Mouse (Mus musculus) gastrocnemius, postnatal 25 days (tissue): Measurements from ENCODE around the gene Sec14l2. TPM values are rescaled to one million over a fixed set of nuclear protein-coding genes. Genes with fewer than 3 reads are reported as not detected.

ENCODE experiments used
- DNase-seq: peaks from one replicate; pipeline ENCODE4 v3.0.0; 2022
- total RNA-seq, 2 experiments: library from RNA; stranded (reverse); gene quantifications; 1 replicate in 1 of 2; 2 replicates in 1 of 2; pipeline ENCODE4 v1.2.3; 2021

Sec14l2 gene
- total RNA-seq, 2 experiments from 2014 or later = 0.49 to 0.83 TPM

GRCm38 (mm10) chr11:4098816-4099215 lies 24.4 kb downstream of the Sec14l2 start:
- DNase-seq = no peak

- no peak for DNase-seq
These were observed 25.1 kb downstream of the Sec14l2 start for GRCm38 (mm10) chr11:4098120-4098519.

GRCm38 (mm10) chr11:4097091-4097621 lies 26.1 kb downstream of the Sec14l2 start:
- DNase-seq = no peak

- peak; percentile 98 for DNase-seq
These were observed 26.9 kb downstream of the Sec14l2 start for GRCm38 (mm10) chr11:4096054-4096984.

- peak; percentile 51 for DNase-seq
These were observed 27.8 kb downstream of the Sec14l2 start, which contains the start of gene Mtfp1 for GRCm38 (mm10) chr11:4095171-4096053. TSS of gene Mtfp1 (minus strand) at chr11:4095445.

- DNase-seq = peak; percentile 31
These were observed 28.6 kb downstream of the Sec14l2 start for GRCm38 (mm10) chr11:4094378-4095170.

GRCm38 (mm10) chr11:4093459-4094377 lies 29.5 kb downstream of the Sec14l2 start:
- no peak for DNase-seq

GRCm38 (mm10) chr11:4087267-4087666 lies 35.9 kb downstream of the Sec14l2 start:
- no peak for DNase-seq

- no peak for DNase-seq
These were observed 37.0 kb downstream of the Sec14l2 start for GRCm38 (mm10) chr11:4086246-4086645.

- DNase-seq = no peak
These were observed 39.7 kb downstream of the Sec14l2 start for GRCm38 (mm10) chr11:4083316-4084078.

GRCm38 (mm10) chr11:4080219-4080618 lies 43.0 kb downstream of the Sec14l2 start:
- no peak for DNase-seq

GRCm38 (mm10) chr11:4078267-4078933 lies 44.8 kb downstream of the Sec14l2 start:
- no peak for DNase-seq

GRCm38 (mm10) chr11:4076633-4077032 lies 46.6 kb downstream of the Sec14l2 start:
- DNase-seq = no peak

- DNase-seq = no peak
These were observed 53.6 kb downstream of the Sec14l2 start for GRCm38 (mm10) chr11:4069664-4070063.

GRCm38 (mm10) chr11:4064627-4065122 lies 58.5 kb downstream of the Sec14l2 start, which contains the start of gene Sec14l3:
TSS of gene Sec14l3 (plus strand) at chr11:4064841.
- no peak for DNase-seq

GRCm38 (mm10) chr11:4062981-4063380 lies 60.2 kb downstream of the Sec14l2 start:
- DNase-seq = no peak

- no peak for DNase-seq
These were observed 60.7 kb downstream of the Sec14l2 start for GRCm38 (mm10) chr11:4062523-4062922.

GRCm38 (mm10) chr11:4060866-4061575 lies 62.2 kb downstream of the Sec14l2 start:
- no peak for DNase-seq
